Mouse (Mus musculus) gastrocnemius, adult 2 months (tissue): ENCODE data around the gene Gm10974. TPM values are rescaled to one million over a fixed set of nuclear protein-coding genes. Genes with fewer than 3 reads are reported as not detected.
A peak's percentile ranks its signal among the peaks of the same experiment; 100 is the strongest.

Experiments used
- DNase-seq: peaks from one replicate; pipeline ENCODE4 v3.0.0; 2022
- H3K27ac ChIP-seq: fragments of 200-600 bp; 2 replicates; pipeline ENCODE4 v1.8.1; 2022; ENCODE audit warnings: mild to moderate bottlenecking
- H3K4me3 ChIP-seq: fragments of 200-600 bp; 2 replicates; pipeline ENCODE4 v1.8.1; 2022; ENCODE audit warnings: mild to moderate bottlenecking, moderate library complexity
- CTCF ChIP-seq: fragments of 200-600 bp; IDR thresholded peaks from 2 replicates; pipeline ENCODE4 v1.8.1; 2022; ENCODE audit warnings: antibody characterized with exemption, mild to moderate bottlenecking, moderate library complexity
- intact Hi-C: fragments of 180-260 bp; cut with DNase I; formaldehyde crosslinking; loops from one replicate; pipeline ENCODE4 v1.15.1; 2025
- total RNA-seq, 2 experiments: library from RNA; stranded (reverse); gene quantifications; 2 replicates each; pipeline ENCODE4 v1.2.3; 2021

Gm10974 gene
- total RNA-seq, 2 experiments from 2014 or later, result not detected

DNA sequence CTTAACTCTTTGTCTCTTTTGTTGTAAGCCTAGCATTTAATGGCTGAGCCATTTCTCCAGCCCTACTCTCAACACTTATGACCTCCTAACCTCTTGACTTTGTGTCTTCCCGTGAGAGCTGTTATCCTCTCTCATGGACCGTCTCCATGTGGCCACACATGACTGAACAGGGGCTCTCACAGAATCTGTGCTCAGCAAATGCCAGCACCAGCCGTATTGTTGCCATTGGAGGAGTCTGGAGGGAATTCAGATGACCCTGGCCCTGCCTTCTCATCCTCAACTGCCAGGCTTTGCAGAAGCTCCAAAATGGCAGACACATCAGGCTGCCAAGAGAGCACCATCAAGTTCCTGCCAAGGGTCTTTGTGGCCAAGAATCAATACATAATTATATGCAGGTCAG lies 31.6 kb downstream of the Gm10974 start:
- TF ChIP-seq CTCF, result no peak
- Histone ChIP-seq H3K4me3 (no peak overlapping the region), H3K27ac (no peak overlapping the region)
- no peak for DNase-seq
- intact Hi-C loops, result no loop called here

DNA sequence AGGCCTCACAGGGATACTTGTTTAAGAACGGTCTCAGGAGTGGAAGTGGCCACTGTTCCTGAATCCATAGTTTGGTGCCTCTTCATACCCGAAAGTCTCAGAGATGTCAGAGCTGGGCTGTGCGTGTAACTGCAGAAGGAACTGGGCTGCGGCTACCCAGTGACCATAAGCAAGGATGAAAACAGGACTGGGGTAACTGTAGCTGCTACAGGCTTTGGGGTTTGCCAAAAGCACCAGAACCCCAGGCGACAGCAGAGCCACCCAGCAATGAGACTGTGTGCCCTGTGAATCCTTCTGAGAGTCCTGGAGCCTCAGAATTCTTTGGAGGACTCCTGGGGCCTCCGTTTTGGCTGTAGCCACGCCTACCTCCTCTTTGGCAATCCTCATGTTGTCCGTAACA lies 35.9 kb downstream of the Gm10974 start:
- TF ChIP-seq CTCF, result no peak
- no peak overlapping the region for H3K4me3 ChIP-seq
- H3K27ac ChIP-seq, result no peak overlapping the region
- DNase-seq, result no peak
- intact Hi-C loops, result no loop called here

DNA sequence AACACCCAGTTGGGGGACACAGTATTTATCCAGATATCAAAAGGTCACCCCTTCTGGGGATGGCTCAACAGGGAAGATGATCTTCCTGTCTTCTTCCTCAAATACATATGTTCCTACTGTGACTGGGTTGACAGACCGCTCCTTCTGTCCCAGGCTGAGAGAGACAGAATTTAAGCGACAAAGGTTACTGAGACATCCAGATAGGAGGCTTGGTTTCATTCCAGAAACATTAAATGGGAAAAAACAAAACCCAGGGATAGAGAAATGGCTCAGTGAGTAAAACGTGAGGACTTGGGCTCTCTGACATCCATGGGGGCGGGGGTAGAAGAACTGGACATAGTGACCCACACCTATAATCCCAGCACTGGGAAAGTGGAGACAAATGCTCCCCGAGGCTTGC lies 37.2 kb downstream of the Gm10974 start:
- no peak overlapping the region for H3K27ac ChIP-seq
- TF ChIP-seq CTCF, result no peak
- intact Hi-C loops, result no loop called here
- DNase-seq, result no peak
- no peak overlapping the region for H3K4me3 ChIP-seq

DNA sequence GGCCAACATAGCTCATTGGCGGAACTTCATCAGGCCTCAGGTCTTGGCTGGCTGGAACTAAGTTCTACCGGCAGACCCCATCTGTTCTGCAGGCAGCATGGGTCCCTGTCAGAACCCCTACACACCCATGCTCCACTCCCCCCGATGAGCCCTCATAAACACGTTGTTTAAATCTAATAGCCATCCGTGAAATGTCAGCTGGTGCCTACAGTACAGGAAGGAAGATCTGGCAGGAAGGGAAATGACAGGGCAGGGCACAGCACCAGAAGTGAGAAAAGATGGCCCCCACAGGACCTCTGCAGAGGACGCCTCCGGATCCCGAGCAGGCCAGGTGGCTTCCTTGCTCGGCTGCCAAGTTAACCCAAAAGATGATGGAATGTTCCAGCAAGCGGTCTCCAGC lies 38.4 kb downstream of the Gm10974 start:
- TF ChIP-seq CTCF, result no peak
- H3K4me3 ChIP-seq, result no peak overlapping the region
- intact Hi-C loops, result no loop called here
- DNase-seq, result no peak
- no peak overlapping the region for H3K27ac ChIP-seq

DNA sequence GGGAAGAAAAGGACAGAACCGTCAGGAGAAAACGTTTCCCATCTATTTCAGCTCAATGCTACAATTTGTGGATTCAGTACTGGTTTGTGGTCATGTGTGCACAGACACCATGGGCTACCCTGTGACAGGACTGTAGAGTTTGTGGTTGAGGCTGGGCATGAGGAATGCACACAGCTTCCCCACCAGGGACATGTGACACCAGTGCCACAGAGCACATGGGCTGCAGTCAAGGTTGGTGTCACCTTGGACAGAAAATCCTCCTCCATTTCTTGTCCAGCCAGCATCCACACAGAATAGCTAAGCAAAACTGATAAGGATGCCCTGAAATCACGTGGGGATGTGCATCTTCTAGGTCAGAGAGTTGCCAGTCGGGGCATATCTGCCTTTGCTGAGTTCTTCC lies 39.1 kb downstream of the Gm10974 start:
- TF ChIP-seq CTCF, result no peak
- no peak for DNase-seq
- intact Hi-C loops, result no loop called here
- Histone ChIP-seq H3K27ac (no peak overlapping the region), H3K4me3 (no peak overlapping the region)

DNA sequence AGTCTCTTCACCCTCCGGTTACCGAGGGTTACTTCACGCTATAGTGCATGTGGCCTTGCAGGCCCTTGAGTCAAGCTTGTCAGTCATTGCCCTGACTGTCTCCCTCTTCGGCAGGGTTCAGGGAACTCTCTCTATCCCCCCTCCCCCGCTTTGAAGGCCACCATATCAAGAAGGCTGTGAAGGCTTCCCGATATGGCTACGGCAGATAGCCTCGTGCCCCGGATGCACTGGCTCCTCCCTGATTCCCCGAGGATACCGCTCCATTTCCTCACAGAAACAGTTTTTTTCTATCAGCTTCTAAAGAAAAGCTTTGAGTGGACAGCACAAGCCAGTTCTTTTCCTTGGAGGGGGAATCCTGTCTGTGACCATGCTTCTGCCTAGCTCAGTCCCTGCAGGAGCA lies 39.8 kb downstream of the Gm10974 start:
- Histone ChIP-seq H3K27ac (peak overlapping the region; percentile 44; the same call in 1 of the 2 replicates), H3K4me3 (no peak overlapping the region)
- no peak for TF ChIP-seq CTCF
- DNase-seq, result no peak
- intact Hi-C loops, result no loop called here

DNA sequence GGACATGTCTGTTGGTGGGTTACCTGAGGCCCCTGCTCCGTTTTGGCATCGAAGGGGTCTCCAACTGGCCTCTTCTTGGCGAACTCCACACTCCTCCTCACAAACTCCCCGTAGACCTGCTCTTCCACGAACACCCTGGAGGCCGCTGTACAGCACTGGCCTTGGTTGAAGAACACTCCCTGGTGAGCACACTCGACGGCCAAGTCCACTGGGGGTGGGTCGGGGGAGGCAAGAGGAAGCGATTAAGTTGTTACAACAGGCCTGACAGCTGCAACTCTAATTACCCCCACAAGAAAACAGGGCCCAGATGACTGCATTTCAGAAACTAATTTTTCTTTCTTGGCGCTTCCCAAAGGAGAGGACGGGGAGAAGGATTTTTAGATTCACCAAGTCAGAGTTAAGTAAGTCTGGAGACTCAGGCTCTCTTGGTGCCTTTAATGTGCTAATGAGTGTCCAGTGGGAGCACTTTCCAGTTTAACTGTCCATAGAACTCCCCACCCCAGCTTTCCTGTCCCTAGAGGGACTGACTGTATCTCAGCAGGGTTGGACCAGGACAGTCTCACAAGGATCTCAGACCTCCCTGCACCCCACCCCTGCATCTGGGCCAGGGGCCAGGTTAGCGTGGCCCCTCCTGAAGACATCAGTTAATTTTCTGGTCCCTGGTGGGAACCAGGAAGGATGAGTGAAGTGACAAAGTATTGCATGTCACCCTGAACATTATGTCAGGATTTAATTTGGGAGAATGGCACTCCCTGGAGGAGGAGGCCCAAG lies 40.4 kb downstream of the Gm10974 start:
- no peak overlapping the region for H3K4me3 ChIP-seq
- no peak for TF ChIP-seq CTCF
- peak overlapping the region; percentile 44; the same call in 1 of the 2 replicates for H3K27ac ChIP-seq
- intact Hi-C loops, result no loop called here
- peak; percentile 52 for DNase-seq

DNA sequence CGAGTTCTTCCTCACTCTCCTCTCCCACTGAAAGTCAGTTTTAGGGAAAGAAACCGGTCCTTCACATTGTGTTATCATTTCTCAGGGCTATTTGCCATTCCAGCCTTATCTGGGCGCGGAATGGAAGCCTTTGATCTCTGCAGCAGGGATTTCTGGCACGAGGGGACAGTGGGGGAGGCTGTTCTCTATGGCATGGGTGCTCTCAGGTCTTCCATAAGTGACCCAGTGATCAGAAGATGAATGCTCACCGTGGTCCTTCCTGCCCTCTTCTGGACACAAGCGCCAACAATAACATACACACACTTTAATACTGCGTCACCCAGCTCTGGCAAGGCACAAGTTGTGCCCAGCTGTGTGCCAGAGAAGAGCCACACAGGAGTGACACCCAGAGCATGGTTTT lies 41.3 kb downstream of the Gm10974 start:
- DNase-seq, result no peak
- H3K4me3 ChIP-seq, result no peak overlapping the region
- intact Hi-C loops, result no loop called here
- no peak overlapping the region; the same call in 1 of the 2 replicates for H3K27ac ChIP-seq
- TF ChIP-seq CTCF, result no peak

DNA sequence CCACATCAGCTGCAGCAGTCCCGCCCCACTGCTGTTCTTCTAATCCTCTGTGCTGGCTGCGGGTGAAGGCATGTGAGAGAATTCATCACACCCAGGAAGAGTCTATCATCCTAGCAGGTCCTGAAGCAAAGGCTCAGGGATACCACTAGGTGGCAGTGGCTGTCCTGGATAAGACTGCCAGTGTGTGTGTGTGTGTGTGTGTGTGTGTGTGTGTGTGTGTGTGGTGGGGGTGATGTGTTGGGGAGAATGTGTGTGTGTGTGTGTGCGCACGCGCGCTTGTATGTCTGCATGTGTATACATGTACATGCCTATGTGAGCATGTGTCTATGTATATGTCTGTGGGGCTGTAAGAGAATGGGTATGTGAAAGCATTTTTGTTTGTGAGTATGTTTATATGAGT lies 43.7 kb downstream of the Gm10974 start:
- intact Hi-C loops, result no loop called here
- Histone ChIP-seq H3K27ac (no peak overlapping the region), H3K4me3 (no peak overlapping the region)
- TF ChIP-seq CTCF, result peak; percentile 52
- peak; percentile 36 for DNase-seq

DNA sequence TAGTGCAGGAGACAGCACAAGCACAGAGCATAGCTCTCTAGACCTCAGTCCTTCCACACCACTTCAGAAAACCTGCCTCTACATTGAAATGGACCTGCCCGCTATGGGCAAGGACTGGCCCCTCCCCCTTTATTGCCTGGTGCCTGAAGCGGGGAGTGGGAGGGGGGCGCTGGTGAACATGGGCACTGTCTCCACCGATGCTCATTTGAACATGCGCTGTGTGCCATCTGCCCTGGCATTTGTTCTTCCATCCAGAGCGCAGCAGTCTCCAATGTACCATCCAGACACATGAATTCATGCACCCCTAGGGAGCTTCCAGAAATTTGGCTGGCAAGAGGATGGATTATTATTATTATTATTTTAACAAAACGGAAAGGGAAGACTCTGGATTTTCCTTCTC lies 47.4 kb downstream of the Gm10974 start:
- DNase-seq, result no peak
- no peak overlapping the region for H3K4me3 ChIP-seq
- intact Hi-C loops, result no loop called here
- H3K27ac ChIP-seq, result no peak overlapping the region
- no peak for TF ChIP-seq CTCF

DNA sequence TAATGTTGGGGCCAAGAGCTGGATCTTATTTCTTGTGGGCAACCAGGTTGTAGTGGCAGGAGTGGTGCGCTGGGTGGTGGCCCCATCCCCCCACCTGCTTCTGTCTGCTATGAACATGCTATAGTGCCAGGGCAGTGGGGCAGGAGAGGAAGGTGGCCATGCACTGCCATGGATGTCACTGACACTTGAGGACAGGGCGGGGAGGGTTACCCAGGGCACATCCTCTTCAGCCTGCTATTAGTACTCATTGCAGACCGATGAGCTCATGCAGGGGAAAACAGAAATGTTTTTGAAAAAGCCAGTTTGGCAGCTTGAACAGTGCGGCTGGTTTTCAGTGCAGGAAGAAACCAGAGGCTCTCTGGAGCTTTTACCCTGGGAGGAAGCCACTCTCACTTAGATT lies 51.1 kb downstream of the Gm10974 start:
- Histone ChIP-seq H3K4me3 (no peak overlapping the region), H3K27ac (peak overlapping the region; percentile 57)
- intact Hi-C loops, result no loop called here
- no peak for TF ChIP-seq CTCF
- DNase-seq, result peak; percentile 38

DNA sequence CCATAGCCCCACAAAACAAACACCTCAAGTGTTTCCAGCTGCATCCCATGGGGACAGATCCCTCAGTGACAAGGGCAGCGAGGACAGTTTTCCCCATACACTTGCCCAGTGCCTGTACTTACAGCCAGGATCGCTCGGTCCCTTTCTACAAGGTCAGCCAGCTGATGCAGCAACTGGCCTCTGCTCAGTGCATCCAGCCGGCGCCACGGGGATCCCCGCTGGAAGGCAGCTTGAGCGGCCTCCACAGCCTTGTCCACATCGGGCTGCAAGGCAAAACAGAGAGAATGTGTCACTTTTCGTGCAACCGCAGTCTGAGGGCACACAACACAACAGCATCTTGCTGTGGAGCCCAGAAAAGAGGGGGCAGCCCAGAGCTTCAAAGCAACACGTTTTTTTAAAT lies 53.3 kb downstream of the Gm10974 start:
- no peak for DNase-seq
- intact Hi-C loops, result no loop called here
- TF ChIP-seq CTCF, result no peak
- H3K4me3 ChIP-seq, result no peak overlapping the region
- H3K27ac ChIP-seq, result no peak overlapping the region

DNA sequence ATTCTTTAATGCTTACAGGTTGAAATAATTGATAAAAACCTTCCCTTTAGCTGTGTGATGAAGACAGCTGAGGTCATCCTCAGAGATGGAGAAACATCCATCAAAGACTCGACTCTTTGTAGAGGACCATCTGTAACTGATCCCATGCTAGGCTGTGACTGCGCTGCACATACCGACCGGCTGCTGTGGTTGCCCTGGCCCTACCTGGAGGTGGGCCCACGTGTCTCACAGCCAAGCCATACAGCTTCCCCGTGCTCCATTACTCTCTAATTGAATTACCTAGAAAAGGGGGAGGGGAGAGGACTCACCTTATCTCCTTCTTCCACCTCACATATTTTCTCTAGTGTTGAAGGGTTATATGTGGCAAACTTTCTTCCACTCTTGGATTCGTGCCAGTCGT lies 56.2 kb downstream of the Gm10974 start:
- TF ChIP-seq CTCF, result no peak
- Histone ChIP-seq H3K4me3 (no peak overlapping the region), H3K27ac (no peak overlapping the region)
- intact Hi-C loops, result no loop called here
- no peak for DNase-seq

DNA sequence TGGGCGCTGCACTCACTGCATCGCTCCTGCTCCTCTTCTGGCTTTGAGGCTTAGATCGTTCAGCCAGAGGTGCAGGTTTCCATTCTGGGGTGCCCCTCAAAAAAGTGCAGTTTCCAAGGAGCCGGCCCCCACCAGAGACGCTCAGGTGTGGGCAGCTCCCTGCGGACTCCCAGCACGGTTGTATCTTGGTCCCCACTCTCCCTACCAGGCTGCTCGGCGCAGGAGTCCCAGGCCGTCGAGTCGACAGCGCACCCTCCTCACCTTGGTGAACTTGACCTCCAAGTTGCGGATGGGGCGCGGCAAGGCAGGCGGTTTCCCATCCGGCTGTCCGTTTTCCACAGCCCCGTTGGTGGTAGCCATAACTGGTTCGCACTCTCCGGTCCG lies 61.3 kb downstream of the Gm10974 start:
- intact Hi-C loops, result no loop called here
- TF ChIP-seq CTCF, result no peak
- no peak for DNase-seq
- peak overlapping the region; percentile 66 for H3K4me3 ChIP-seq
- no peak overlapping the region for H3K27ac ChIP-seq
